Mouse (Mus musculus): ENCODE measurements at regions not wholly inside any gene's neighbourhood (a gene's known extent, or its start where the extent isn't known, plus 50 kb on each side); places are given as distances from the start of the nearest gene placed in this dataset.

DNA sequence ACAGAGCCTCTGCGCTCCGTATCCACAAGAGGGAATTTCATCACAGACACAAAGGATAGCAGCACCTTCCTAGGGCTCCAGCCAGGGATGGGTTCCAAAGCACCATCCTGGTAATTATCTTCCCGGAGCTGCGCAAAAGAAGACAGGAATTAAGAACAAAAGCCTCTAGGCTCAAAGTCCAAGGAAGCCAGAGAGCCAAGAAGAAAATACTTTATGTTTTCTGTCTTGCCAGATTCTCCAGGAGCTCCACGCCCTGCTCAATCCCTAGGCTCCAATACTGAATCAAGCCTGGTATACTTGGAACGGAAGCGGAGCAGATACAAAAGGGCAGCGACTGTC lies 54.4 kb downstream of the Irf2bpl start:
- no peak for DNase-seq (ENCODE audit: low spot score)

DNA sequence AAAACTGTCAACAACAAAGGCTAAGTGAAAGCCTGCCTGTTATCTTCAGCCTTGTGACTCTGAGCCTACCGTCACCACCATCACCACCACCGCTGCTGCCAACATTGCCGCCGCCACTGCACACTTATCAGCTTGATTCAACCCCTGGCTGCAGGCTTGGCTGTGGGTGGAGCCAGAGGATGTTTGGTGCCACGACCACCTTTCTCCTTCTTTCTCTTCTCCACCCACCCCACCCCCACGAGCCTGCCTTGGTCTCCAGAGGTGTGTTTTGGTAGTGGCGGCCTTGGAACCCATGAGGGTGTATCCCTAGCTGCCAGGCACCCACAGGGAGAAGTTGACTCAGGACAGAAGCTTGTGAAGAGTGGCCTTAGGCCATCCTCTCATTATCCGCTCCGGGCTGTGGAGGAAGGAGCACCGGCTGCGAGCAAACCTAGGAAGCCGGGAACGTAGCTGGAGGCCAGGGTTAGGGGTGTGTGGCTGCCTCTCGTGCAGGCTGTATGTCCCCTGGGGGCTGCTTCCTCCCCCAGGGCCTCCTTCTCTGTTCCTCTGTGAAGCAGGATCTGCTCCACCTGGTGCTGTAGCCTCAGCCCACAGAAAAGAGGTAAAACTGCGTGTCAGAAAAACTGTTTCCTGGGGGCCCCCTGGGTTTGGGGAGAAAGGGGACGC lies 54.9 kb downstream of the Irf2bpl start:
- DNase-seq (ENCODE audit: low spot score), result no peak

DNA sequence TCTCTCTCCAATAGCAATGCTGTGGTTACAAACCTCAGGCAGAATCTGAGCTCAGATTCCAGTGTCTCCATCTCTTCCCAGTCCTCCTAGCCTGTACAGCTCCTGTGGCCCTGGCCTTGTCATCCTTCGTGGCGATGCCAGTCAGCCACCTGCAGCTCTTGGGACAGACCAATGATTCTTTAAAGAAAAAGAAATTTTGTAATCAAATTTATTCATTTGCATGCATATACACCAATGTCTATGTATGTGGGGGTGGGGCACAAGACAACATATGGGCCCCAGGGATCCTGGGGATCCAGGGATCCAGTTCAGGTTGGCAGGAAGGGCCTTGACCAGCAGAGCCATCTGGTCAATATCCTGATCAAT lies 57.4 kb downstream of the Irf2bpl start:
- no peak for DNase-seq (ENCODE audit: low spot score)

DNA sequence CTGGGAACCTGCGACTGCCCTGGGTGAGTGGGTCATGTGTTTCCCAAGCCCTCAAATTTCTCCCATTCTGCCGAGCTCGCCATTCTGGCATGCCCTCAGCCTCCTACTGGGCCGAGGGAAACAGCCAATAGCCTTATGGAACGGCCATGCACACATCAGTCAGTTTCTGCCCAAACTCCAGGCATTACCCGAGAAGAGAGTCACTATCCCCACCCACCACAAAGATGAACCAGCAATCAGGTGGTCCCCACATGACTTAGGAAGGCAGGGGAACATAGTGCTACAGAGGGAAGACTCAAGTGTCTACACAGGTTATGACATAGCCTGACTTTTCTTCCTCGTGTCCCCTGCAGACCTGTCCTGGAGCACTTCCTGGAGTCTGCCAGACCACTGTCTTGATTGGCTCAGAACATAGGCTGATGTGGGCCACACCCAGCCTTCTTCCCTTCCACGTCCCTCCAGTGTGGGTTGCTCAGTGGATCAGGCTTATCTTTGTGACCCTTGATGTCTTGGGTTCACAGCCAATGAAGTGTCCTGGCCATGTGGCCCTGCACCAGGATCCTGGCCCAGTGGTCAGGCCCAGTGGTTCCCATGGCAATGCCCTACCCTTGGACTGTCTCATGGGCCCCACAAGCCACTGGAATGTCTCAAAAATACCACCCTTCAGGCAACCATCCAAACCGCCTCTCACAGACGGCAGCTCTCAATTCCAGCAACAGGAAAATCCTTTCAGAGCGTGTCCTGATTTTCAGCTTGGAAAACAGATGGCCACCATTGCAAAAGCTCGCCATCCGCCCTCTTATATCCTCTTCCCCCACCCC lies 58.0 kb downstream of the Irf2bpl start:
- peak; percentile 91 for DNase-seq (ENCODE audit: low spot score)

DNA sequence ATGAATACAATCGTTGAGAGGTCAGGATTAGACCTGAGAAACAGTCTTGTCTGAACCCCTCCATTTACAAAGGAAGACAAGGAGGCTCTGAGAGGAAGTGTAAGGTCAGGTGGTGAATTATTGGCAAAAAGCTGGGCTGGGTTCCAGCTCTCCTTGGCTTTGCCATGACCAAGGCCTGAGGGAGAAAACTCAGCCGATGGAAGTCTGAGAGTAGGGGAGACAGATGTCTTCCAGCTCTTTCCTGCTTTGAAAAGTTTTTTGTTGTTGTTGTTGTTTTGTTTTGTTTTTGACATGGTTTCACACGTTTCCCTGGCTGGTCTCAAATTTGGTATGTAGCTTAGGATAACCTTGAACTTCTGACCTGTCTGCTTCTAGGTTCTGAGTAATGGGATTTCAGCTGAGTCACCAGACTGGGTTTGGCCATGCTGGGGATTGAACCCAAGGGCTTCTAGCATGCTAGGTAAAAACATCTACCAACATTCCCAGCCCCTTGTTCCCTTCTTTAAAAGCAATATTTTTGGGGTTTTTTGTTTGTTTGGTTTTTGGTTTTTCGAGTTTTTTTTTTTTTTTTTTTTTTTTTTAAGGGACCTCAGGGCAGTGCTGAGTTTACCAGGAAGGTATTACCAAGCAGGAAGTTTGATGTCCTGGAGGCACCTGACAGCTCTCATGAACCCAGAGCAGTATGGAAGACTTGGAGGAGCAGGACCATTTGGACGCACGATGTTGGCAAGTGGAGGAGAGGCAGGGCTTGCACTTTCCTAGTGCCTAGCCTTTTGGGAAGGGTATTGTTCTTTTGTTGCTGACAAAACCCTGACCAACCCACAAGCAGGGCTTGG lies 58.8 kb downstream of the Irf2bpl start:
- peak; percentile 57 for DNase-seq (ENCODE audit: low spot score)

DNA sequence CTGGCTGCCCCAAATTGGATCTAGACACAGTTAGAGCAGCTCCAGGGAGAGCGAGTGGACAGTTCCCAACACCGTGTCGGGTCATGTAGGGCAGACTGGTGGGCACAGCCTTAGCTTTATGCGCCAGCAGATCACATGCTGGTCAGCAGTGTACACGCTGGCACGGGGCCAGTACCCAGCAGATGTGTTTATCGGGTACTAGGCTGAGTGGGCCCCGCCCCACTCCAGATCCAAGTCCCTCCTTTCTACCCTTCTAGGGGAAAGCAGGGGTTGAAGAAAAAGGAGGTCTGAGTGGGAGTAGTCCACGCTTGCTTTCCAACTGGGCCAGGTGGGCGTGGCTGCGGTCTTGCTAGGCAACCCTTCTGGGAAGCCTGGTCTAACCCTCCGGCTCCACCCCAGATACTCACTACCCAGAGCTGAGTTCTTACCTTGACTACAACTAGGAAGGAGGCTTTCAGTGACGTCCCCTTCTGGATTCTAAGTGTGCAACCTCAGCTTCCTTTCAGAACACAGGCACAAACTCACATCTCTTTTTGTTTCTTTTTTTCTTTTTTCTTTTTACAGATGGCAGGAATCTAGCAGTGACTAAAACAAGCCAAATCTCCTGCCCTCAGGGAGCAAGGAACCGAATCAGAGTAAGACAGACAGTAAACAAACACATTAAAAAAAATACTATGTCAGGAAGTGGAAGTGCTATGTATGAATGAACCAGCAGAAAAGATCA lies 59.6 kb downstream of the Irf2bpl start:
- DNase-seq (ENCODE audit: low spot score), result peak; percentile 90

DNA sequence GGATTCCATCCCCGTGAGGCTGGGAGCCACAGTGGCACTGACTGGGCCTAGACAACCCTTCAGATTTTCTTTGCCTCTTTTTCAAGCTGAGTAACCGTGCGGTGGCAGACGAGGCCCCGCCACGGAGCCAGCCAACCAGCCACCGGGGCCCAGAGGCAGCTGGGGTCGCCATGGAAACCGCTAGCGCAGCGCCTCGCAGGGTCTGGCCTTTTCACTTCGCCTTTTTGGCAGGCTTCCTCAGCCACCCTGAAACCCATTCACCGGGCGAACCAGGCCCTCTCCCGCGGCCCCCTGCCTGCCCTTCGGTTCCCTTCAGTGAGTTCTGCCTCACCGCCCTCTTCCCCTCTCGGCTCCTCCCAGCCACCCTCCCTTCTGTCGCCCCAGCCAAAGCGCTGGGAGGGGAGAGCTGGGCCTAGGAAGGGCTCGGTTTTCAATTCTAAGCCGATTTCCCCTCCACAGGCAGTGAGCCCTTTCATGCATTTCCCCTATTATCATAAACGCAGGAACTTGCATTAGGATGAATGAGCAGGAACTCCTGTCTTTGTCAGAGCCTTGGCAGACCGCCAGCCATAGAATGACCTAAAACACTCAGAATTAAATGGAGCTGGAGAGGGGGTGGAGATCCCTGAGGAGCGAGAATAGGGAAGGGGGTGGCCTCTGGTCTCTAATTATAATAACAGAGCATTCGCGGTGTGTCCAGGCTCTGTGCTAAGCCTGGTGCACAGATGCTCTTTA lies 60.6 kb downstream of the Irf2bpl start:
- DNase-seq (ENCODE audit: low spot score), result peak; percentile 91

DNA sequence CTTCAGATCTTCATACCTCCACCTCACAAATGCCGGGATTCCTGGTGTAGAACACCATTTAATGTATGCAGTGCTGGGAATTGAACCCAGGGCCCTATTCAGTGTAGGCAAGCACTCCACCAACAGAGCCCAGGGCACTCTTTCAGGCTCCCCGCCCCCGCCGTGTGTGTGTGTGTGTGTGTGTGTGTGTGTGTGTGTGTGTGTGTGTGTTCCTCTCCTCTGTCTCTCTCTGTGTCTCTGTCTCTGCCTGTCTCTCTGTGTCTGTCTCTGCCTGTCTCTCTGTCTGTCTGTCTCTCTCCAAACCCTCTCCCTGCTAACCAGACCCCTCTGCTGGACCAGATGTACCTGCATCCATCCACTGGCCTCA lies 61.1 kb downstream of the Irf2bpl start:
- DNase-seq (ENCODE audit: low spot score), result no peak

DNA sequence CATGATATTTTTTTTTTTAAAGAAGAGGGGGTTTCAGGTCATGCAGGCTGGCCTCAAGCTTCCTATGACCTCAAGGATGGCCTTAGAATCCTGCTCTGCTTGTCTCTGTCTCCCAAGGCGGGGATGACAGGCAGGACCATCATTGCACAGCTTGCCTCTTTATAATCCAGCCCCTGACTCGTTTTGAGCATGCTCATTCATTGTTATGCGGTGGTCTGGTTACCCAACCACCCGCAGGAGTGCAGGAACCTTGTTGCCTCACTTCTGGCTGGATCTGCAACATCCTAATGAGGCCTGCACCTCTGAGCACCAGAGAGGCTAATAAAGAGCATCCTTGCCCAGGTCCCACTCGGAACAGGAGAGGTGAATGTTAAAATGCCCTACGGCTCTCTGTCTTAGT lies 63.4 kb downstream of the Irf2bpl start:
- DNase-seq (ENCODE audit: low spot score), result no peak

DNA sequence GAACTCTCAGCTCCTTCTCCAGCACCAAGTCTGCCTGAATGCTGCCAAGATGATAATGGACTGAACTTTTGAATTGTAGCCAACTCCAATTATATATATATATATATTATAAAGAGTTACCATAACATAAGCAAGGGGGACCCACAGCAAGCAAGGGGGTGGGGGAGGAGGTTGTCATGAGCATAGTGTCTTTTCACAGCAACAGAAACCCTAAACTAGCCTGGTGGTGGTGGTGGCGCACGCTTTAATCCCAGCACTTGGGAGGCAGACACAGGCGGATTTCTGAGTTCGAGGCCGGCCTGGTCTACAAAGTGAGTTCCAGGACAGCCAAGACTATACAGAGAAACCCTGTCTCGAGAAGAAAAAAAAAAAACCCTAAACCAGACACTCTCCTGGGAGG lies 65.0 kb downstream of the Irf2bpl start:
- DNase-seq (ENCODE audit: low spot score), result no peak

DNA sequence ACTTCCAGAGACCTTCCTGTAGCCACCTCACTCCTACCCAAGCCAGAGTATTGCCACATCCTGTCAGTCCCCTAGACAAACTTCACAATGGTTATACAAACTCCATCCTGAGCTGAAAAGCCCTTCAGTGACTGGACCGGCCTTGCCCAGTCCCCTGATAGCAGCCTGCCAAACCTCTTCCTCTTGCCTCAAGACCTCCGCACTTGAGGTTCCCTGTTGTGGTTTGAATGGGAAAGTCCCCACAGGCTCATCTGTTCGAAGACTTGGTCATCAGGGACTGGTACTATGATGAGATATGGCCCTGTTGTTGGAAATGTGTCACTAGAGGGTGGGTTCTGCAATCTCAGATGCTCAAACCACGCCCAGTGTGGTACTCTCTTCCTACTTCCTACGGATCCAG lies 65.4 kb downstream of the Irf2bpl start:
- no peak for DNase-seq (ENCODE audit: low spot score)

DNA sequence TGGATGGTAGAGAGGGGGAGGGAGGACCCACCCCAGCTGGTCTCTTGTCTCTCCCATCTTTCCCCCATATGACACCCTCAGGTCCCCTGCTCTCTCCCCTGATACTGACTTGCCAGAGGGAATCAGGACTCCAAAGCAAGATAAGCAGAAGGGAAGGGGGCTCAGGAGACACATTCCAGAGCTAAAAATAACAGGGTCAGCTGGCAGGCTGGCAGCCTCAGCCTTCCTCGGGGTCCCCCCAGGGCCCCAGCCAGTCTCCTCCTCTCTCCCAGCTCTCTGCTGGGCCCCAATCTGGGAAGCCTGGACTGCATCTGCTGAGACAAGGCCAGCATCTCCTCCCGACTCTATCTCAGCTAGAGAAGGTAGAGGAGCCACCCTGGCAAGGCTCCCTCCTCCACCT lies 66.4 kb downstream of the Irf2bpl start:
- DNase-seq (ENCODE audit: low spot score), result no peak

DNA sequence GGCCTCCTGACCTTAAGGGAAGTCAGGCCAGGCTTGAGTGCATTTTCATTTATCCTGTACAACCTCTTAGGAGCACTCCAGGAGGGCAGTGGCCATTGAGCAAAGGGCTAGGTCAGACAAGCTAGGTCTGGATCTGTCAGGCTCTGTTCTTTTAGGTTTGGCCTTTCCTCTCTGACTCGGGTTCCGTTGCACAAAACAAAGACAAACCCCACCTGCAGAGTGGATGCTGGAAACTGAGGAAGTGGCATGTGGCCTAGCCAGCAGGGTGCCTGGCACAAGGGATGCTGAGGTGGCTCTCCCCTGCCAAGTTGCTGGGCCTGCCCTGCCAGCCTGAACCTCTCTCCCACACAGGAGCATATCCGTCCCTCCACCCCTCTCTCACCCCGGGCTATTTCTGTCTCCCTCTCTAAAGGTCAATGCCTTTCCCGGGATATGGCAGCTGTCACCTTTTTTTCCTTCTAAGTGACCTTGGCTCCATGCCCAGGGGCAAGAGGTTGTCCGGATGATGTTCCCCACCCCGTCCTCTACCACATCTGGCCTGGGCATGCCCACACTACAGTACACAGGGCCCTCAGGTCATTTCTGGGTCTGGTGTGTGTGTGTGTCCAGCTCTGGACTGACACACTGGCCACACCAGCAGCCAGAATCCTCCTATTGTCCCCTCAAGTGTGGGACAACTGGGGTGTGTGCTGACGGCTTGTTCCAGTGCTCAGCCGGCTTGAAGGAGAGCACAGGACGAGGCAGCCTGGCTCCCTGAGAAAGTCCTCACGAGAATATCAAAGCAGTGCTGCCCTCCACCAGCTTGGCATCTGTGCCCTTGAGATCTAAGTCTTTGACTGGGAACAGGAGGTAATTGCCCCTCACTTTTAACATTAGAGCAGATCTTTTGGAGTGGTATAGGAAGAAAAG lies 67.6 kb downstream of the Irf2bpl start:
- DNase-seq (ENCODE audit: low spot score), result no peak

DNA sequence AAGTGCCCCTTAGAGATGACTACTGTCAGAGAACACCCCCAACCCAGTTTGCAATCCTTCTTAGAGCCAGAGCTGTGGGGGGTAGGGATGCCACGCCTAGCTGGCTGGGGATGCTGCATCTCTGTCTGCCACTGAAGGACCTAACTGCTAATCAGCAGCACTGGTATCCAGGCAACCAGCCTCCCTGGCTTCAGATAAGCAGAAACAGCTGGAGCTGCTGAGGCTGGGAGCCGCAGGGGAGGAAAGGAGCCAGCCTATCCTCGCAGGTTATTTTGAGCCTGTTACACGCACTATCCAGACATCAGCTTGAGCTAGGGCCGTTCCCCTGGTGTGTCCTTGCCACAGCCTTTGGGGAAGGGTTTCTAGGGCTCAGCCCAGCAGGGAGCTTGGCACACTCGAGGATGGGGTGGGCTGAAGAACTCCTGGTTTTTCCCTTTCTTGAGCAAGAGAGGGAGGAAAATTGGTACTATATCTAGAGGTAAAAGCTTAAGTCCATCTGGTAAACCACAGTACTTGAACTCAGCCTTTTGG lies 68.4 kb downstream of the Irf2bpl start:
- DNase-seq (ENCODE audit: low spot score), result peak; percentile 83

DNA sequence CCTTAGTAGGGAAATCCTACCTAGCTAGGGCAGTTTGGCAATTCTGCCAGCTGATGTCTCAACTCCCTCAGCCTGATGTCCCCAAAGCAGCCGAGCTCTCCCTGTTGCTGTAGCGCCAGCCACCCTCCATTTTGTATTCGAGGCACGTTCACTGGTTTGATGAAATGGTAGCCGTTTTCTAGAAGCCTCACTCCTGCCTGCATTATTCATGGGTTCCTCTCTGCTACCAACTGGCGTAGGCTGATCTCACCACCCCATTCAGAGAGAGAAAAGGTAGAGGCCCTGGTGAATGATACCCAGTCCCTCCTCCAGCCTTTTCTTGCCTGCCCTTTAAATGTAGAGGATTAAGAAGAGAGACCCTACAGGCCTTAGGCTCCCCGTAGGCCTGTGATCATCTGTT lies 69.9 kb downstream of the Irf2bpl start:
- no peak for DNase-seq (ENCODE audit: low spot score)
